Mouse (Mus musculus) myocyte (in vitro differentiated cells): ENCODE results near the gene Gns.

ENCODE experiments used
- CEBPB ChIP-seq: IDR thresholded peaks from 2 replicates; pipeline ENCODE4 v1.6.1; 2011; ENCODE audit warnings: mild to moderate bottlenecking, moderate library complexity; ENCODE audit not compliant: poor library complexity, insufficient read depth, severe bottlenecking
- E2F4 ChIP-seq: IDR thresholded peaks from one replicate; pipeline ENCODE4 v1.6.1; 2011; ENCODE audit warnings: mild to moderate bottlenecking, control low read depth, moderate library complexity; ENCODE audit not compliant: insufficient read depth
- MYOD1 ChIP-seq, 3 experiments: IDR thresholded peaks; one replicate each; pipeline ENCODE4 v1.6.1; 2011; ENCODE audit warnings: control low read depth in 2 of 3, low read depth in 2 of 3, mild to moderate bottlenecking in 2 of 3, moderate library complexity in 1 of 3; ENCODE audit not compliant: insufficient read length in 2 of 3, control insufficient read depth in 1 of 3
- POLR2A ChIP-seq: IDR thresholded peaks from one replicate; pipeline ENCODE4 v1.6.1; 2011; ENCODE audit warnings: low read depth, mild to moderate bottlenecking, control low read depth, moderate library complexity; ENCODE audit not compliant: insufficient read length
- POLR2AphosphoS2 ChIP-seq: IDR thresholded peaks from one replicate; pipeline ENCODE4 v1.6.1; 2011; ENCODE audit warnings: low read depth, control low read depth; ENCODE audit not compliant: insufficient read length
- SRF ChIP-seq: IDR thresholded peaks from one replicate; pipeline ENCODE4 v1.6.1; 2011; ENCODE audit warnings: low read depth; ENCODE audit not compliant: control insufficient read depth, insufficient read length
- TCF12 ChIP-seq: IDR thresholded peaks from one replicate; pipeline ENCODE4 v1.6.1; 2011; ENCODE audit warnings: mild to moderate bottlenecking, control low read depth; ENCODE audit not compliant: poor library complexity, insufficient read depth, severe bottlenecking
- USF1 ChIP-seq: IDR thresholded peaks from one replicate; pipeline ENCODE4 v1.6.1; 2011; ENCODE audit warnings: low read depth, mild to moderate bottlenecking, control low read depth, moderate library complexity

DNA sequence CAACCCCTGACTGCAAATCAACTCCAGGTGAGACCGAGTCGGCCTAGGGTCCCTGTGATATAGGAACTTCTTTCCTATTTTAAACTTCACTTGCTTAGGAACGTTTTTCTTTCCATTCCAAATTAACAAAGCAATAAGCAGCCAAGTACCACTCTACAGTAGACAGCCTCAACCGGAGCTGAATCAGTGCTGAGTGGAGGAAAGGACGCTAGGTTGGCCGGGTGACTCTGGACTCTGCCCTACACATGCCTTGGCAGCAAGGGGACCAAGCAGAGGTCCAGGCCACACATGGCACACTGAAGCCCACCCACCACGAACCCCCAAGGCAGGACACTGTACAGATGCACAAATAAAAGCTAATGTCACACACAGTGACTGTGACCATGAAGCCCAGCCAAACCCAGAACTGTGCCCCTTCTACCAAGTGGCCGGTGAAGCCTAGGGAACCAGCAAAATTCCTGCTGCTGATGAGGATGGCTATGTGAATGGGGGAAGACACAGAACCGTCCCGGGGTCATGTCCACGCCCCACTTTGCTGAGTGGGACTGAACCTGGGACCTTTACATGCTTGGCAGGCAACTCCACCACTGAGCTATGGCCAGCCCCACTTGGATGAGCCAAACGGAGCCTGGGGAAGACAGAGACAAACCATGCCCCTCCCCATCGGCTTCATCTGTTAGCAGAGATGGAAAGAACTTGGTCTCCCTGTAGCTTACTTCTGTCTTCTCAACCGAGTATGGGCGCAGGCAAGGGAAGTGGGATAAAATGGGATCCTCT lies 66.1 kb downstream of the Gns start:
- TF ChIP-seq MYOD1 (IDR thresholded peaks at IDR 0.05; ENCODE audit: control insufficient read depth in 1 of 3, insufficient read length in 2 of 3, low read depth in 2 of 3) (no peak), POLR2A (no peak), SRF (no peak), E2F4 (no peak), TCF12 (no peak), CEBPB (no peak), POLR2AphosphoS2 (no peak), USF1 (no peak)
